Mouse (Mus musculus): Measurements from ENCODE around the gene Pate3. TPM values are rescaled to one million over a fixed set of nuclear protein-coding genes. Genes with fewer than 3 reads are reported as not detected.
"Not testable (repeated sequence)": the region's sequence is repeated elsewhere in the genome, so short reads cannot be mapped to it uniquely, and the experiment has no call there.

The Pate3 gene
- not detected in 2 replicates for polyA plus RNA-seq (2015; fragmentation: Nextera tagmentation; extraction: Ambion mirVana)

GRCm38 (mm10) chr9:35648102-35648501, at the start of gene Pate3:
Pate3 (minus strand) TSS chr9:35648202.
- Histone ChIP-seq H3K9ac (no peak within 1 kb of the TSS), H3K36me3 (no peaks in the 10 kb centered on the region), H3K9me3 (0 out of 2 replicates have a peak, but pooled peaks cover 8% of the 10 kb centered on the region), H3K4me3 (no peak within 1 kb of the TSS), H3K27me3 (no peaks in the 10 kb centered on the region), H3K27ac (no peak within 1 kb of the TSS), H3K4me2 (no peak within 1 kb of the TSS), H3K4me1 (replicated peaks) (no peaks in the 10 kb centered on the region)
- WGBS: 90% methylated on average over 1 of the region's 1 CpGs
- no peak for ATAC-seq (ENCODE audit: low FRiP score)

GRCm38 (mm10) chr9:35691924-35692323, 43.9 kb upstream of the Pate3 start:
- H3K27me3 ChIP-seq: no peaks in the 10 kb centered on the region
- H3K9me3 ChIP-seq: no peaks in the 10 kb centered on the region
- H3K4me1 ChIP-seq (replicated peaks): no peaks in the 10 kb centered on the region
- H3K4me2 ChIP-seq: no peak overlapping the region
- no peaks in the 10 kb centered on the region for H3K36me3 ChIP-seq
- no peak for ATAC-seq (ENCODE audit: low FRiP score)
- no peak overlapping the region for H3K4me3 ChIP-seq
- H3K27ac ChIP-seq: no peak overlapping the region
- H3K9ac ChIP-seq: no peak overlapping the region

GRCm38 (mm10) chr9:35687013-35687412, 39.0 kb upstream of the Pate3 start, which contains the start of gene Pate1:
Pate1 (minus strand) TSS chr9:35687390.
- H3K27ac ChIP-seq: no peak within 1 kb of the TSS
- no peaks in the 10 kb centered on the region for H3K27me3 ChIP-seq
- no peak within 1 kb of the TSS for H3K4me2 ChIP-seq
- H3K36me3 ChIP-seq: no peaks in the 10 kb centered on the region
- no peak for ATAC-seq (ENCODE audit: low FRiP score)
- H3K9me3 ChIP-seq: no peaks in the 10 kb centered on the region
- WGBS: 66% methylated on average over 1 of the region's 1 CpGs
- H3K4me3 ChIP-seq: no peak within 1 kb of the TSS
- no peaks in the 10 kb centered on the region for H3K4me1 ChIP-seq (replicated peaks)
- no peak within 1 kb of the TSS for H3K9ac ChIP-seq

GRCm38 (mm10) chr9:35673557-35673956, 25.6 kb upstream of the Pate3 start:
- Histone ChIP-seq H3K27ac (no peak overlapping the region), H3K36me3 (no peaks in the 10 kb centered on the region), H3K4me1 (replicated peaks) (no peaks in the 10 kb centered on the region), H3K27me3 (no peaks in the 10 kb centered on the region), H3K9me3 (0 out of 2 replicates have a peak, but pooled peaks cover 6% of the 10 kb centered on the region), H3K4me3 (no peak overlapping the region), H3K4me2 (no peak overlapping the region), H3K9ac (no peak overlapping the region)
- ATAC-seq (ENCODE audit: low FRiP score): no peak
- 78% methylated on average over 2 of the region's 2 CpGs for WGBS

- no peaks in the 10 kb centered on the region for H3K4me1 ChIP-seq (replicated peaks)
- no peak for ATAC-seq (ENCODE audit: low FRiP score)
- 94% methylated on average over 1 of the region's 1 CpGs for WGBS
- no peaks in the 10 kb centered on the region for H3K27me3 ChIP-seq
- H3K4me3 ChIP-seq: no peak overlapping the region
- no peak overlapping the region for H3K27ac ChIP-seq
- no peaks in the 10 kb centered on the region for H3K9me3 ChIP-seq
- no peak overlapping the region for H3K9ac ChIP-seq
- no peaks in the 10 kb centered on the region for H3K36me3 ChIP-seq
- no peak overlapping the region for H3K4me2 ChIP-seq
These were observed 15.0 kb downstream of the Pate3 start for GRCm38 (mm10) chr9:35632981-35633380.

GRCm38 (mm10) chr9:35616784-35617183, 31.2 kb downstream of the Pate3 start:
- not testable (repeated sequence) for H3K27me3 ChIP-seq; H3K9ac ChIP-seq; H3K36me3 ChIP-seq; ATAC-seq (ENCODE audit: low FRiP score); H3K4me1 ChIP-seq (replicated peaks); H3K4me3 ChIP-seq; H3K4me2 ChIP-seq; H3K27ac ChIP-seq; H3K9me3 ChIP-seq
- WGBS: 77% methylated on average over 2 of the region's 2 CpGs

GRCm38 (mm10) chr9:35614005-35614404, 34.0 kb downstream of the Pate3 start:
- ATAC-seq (ENCODE audit: low FRiP score): no peak
- 31% methylated on average over 2 of the region's 2 CpGs for WGBS
- Histone ChIP-seq H3K9me3 (no peaks in the 10 kb centered on the region), H3K36me3 (no peaks in the 10 kb centered on the region), H3K4me3 (no peak overlapping the region), H3K27me3 (no peaks in the 10 kb centered on the region), H3K27ac (no peak overlapping the region), H3K9ac (no peak overlapping the region), H3K4me1 (replicated peaks) (no peaks in the 10 kb centered on the region), H3K4me2 (no peak overlapping the region)

- ATAC-seq (ENCODE audit: low FRiP score): no peak
- H3K9me3 ChIP-seq: no peaks in the 10 kb centered on the region
- H3K27me3 ChIP-seq: no peaks in the 10 kb centered on the region
- H3K4me1 ChIP-seq (replicated peaks): no peaks in the 10 kb centered on the region
- no peak within 1 kb of the TSS for H3K27ac ChIP-seq
- H3K4me2 ChIP-seq: no peak within 1 kb of the TSS
- no peaks in the 10 kb centered on the region for H3K36me3 ChIP-seq
- 83% methylated on average over 1 of the region's 1 CpGs for WGBS
- H3K4me3 ChIP-seq: no peak within 1 kb of the TSS
- no peak within 1 kb of the TSS for H3K9ac ChIP-seq
These were observed 36.2 kb downstream of the Pate3 start, which contains the start of gene Pate4 for GRCm38 (mm10) chr9:35611841-35612240. Pate4 (minus strand) TSS chr9:35611941.

- Histone ChIP-seq H3K4me2 (no peak overlapping the region), H3K27me3 (no peaks in the 10 kb centered on the region), H3K9me3 (no peaks in the 10 kb centered on the region), H3K9ac (no peak overlapping the region), H3K36me3 (no peaks in the 10 kb centered on the region), H3K27ac (no peak overlapping the region), H3K4me1 (replicated peaks) (no peaks in the 10 kb centered on the region), H3K4me3 (no peak overlapping the region)
- ATAC-seq (ENCODE audit: low FRiP score): no peak
- 72% methylated on average over 8 of the region's 8 CpGs for WGBS
These were observed 40.2 kb downstream of the Pate3 start for GRCm38 (mm10) chr9:35607647-35608405.

Other genes starting within 250 kb of the Pate3 start
- 5.0 and 7.9 TPM in 2 replicates for gene Cdon, start 227.1 kb downstream of the Pate3 start, polyA plus RNA-seq (2015; fragmentation: Nextera tagmentation; extraction: Ambion mirVana)
- not detected in 2 replicates for gene Gm1113, start 129.9 kb downstream of the Pate3 start, polyA plus RNA-seq (2015; fragmentation: Nextera tagmentation; extraction: Ambion mirVana)
- 23.5 and 24.1 TPM in 2 replicates for gene Ddx25, start 89.7 kb downstream of the Pate3 start, polyA plus RNA-seq (2015; fragmentation: Nextera tagmentation; extraction: Ambion mirVana)
- gene Pus3, start 89.6 kb downstream of the Pate3 start, polyA plus RNA-seq (2015; fragmentation: Nextera tagmentation; extraction: Ambion mirVana): 15.1 and 18.1 TPM in 2 replicates
- gene Pate2, start 77.9 kb downstream of the Pate3 start, polyA plus RNA-seq (2015; fragmentation: Nextera tagmentation; extraction: Ambion mirVana): 1.5 and 2.2 TPM in 2 replicates
- gene Hyls1, start 77.8 kb downstream of the Pate3 start, polyA plus RNA-seq (2015; fragmentation: Nextera tagmentation; extraction: Ambion mirVana): 19.7 and 21.3 TPM in 2 replicates
- not detected in 2 replicates for gene Pate4, start 36.3 kb downstream of the Pate3 start, polyA plus RNA-seq (2015; fragmentation: Nextera tagmentation; extraction: Ambion mirVana)
- gene Pate1, start 39.2 kb upstream of the Pate3 start, polyA plus RNA-seq (2015; fragmentation: Nextera tagmentation; extraction: Ambion mirVana): 0.12 TPM in 1 of 2 replicates, not detected in the other
- not detected in 2 replicates for gene Gm17677, start 92.8 kb upstream of the Pate3 start, polyA plus RNA-seq (2015; fragmentation: Nextera tagmentation; extraction: Ambion mirVana)
- not detected in 2 replicates for gene Gm17727, start 129.9 kb upstream of the Pate3 start, polyA plus RNA-seq (2015; fragmentation: Nextera tagmentation; extraction: Ambion mirVana)
- gene Gm27235, start 141.9 kb upstream of the Pate3 start, polyA plus RNA-seq (2015; fragmentation: Nextera tagmentation; extraction: Ambion mirVana): not detected in 2 replicates
- not detected in 2 replicates for gene D730048I06Rik, start 141.9 kb upstream of the Pate3 start, polyA plus RNA-seq (2015; fragmentation: Nextera tagmentation; extraction: Ambion mirVana)
- gene 9230110F15Rik, start 195.9 kb upstream of the Pate3 start, polyA plus RNA-seq (2015; fragmentation: Nextera tagmentation; extraction: Ambion mirVana): not detected in 2 replicates

Measured in hindbrain, embryonic 13.5 days (tissue).